Mouse (Mus musculus) heart, postnatal 10 days (tissue): ENCODE measurements around the gene Rps9. TPM values are rescaled to one million over a fixed set of nuclear protein-coding genes. Genes with fewer than 3 reads are reported as not detected.

Experiments used
- DNase-seq, 2 experiments: peaks; one replicate each; pipeline ENCODE4 v3.0.0; 2021
- intact Hi-C: fragments of 180-260 bp; cut with DNase I; formaldehyde crosslinking; loops from one replicate; pipeline ENCODE4 v1.15.1; 2025
- total RNA-seq, 2 experiments: library from RNA; stranded (reverse); gene quantifications; 2 replicates each; pipeline ENCODE4 v1.2.3; 2021

Rps9 gene
- total RNA-seq, result 100 to 1,000 TPM; 812 to 873 TPM

- peak; percentile 98 for DNase-seq
- intact Hi-C loops, result loop anchor here (5.0 kb wide), 1 partner anchor 37 kb away; the partner anchor contains the start of gene Leng1
These were observed at the start of gene Rps9 for GRCm38 (mm10) chr7:3703879-3704441. Rps9 (plus strand) TSS chr7:3703993.

- intact Hi-C loops, result no loop called here
These were observed 46.8 kb upstream of the Rps9 start for GRCm38 (mm10) chr7:3656966-3657365.

DNA sequence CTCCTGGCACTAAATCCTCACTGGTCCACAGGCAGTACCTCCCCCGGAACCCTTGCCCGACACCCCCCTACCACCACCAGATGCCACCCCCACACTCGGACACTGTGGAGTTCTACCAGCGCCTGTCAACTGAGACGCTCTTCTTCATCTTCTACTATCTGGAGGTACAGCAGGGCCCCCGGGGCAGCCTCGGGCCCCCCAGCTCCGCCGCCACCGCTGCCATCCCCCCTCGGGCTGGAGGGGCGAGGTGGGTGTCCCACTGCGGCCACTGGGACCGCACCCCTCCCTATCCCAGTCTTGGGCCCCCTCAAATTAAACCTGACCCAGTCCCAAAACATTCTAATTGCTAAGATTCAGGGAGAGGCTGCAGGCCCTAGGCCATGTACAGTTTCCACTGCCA is 45.2 kb upstream of the Rps9 start:
- intact Hi-C loops, result no loop called here
- DNase-seq, result no peak

More at GRCm38 (mm10) chr7:3656966-3657365, 46.8 kb upstream of the Rps9 start:
- no peak for DNase-seq

DNA sequence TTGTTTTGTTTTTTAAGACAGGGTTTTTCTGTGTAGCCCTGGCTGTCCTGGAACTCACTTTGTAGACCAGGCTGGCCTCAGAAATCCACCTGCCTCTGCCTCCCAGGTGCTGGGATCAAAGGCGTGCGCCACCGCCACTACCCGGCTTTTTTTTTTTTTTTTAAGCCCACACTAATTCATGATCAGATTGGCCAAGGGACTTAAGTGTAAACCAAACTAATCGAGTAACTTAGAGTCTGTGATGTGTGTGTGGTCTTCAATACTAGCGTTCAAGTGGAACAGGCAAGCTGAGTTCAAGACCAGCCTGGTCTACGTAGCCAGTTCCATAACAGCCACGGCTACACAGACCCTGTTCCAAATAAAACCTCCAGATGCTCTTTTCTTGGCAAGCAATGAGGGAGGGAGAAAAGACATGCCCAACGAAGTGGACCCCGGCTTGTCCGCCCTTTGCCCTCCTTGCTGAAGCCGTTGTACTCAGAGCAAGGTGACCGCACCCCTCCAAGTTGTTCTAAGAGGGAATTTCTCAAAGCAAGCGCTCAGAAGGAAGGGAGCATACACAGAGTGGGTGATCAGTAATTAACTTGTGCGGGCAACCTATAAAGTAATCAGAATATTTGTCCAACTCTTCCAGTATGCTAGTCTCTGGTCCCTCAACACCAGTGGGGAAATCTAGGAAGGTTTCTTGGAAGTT is 39.1 kb upstream of the Rps9 start:
- intact Hi-C loops, result loop anchor here (5.0 to 10.0 kb wide), 2 partner anchors 38 to 810 kb away; partner anchors contain the start of gene Rps9
- no peak for DNase-seq

DNA sequence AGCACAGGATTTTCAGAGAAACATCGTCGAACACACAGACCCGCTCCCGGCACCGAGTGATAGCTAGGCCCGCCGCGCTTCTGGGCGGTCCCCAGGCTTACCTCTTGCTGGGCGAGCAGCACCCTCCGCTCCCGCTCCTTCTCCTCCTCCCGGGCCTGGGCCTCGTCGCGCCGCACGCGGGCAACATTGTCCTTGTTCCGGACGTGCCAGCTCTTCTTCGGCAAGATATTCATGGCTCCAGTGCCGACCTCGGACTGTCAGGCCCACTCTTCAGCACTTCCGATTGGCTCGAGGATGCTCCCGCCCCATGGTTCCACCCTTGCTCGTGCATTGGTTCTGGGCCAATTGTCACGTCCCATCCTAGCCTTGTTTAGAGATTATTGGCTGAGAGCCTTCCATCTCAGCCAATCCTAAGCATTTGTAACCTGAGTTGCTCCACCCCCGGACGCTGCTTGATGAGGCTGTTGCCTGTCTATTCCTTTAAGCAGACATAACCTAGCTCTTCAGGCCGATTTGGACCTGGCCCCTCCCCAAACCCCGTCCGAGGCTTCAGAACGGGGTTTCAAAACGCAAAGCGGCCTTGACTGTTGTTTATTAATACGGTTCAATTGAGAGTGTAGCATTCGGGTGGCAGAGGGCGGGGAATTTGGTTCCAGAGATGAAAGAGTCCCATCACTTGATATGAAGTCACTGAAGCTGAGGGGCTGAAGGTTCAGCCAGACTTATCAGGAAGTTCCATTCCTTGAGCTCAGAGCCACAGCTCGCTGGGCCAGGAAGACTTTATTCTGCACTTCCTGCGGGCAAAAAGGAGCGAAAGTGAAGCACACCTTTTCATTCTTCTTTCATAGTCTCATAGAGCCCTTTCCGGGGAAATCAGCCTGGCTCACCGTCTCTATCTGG is 38.3 kb upstream of the Rps9 start, which contains the start of gene Leng1:
Leng1 (minus strand) TSS at position 626 of the 900 bp plus-strand sequence.
- intact Hi-C loops, result loop anchor here (5.0 to 10.0 kb wide), 2 partner anchors 37 to 809 kb away; partner anchors contain the start of gene Rps9

DNA sequence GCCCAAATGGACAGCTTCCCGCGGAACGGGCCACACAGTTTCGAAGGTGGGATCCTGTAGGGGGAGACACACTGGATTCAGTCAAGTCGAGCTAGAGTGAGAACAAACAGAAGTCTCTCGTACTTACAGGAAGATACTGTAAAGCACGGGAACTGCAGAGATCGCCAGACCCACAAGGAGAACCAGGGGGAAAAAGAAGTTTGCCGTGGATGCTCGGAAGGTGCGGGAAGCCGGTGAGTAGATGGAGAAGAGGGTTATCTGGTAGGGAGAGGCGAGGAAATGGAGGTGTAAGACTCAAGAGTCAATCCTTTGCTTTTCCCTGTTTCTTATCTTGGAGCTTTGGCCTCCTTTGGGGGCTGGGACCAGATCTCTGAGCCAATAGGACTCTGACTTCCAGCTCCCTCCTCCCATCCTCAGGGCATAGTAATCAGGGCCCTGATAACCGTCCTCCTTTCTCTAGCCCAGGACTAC is 36.8 kb upstream of the Rps9 start:
- intact Hi-C loops, result loop anchor here (5.0 to 10.0 kb wide), 2 partner anchors 35 to 808 kb away; partner anchors contain the start of gene Rps9
- DNase-seq, result peak in 1 of 2 experiments; percentile 32

More for the DNA sequence above, 38.3 kb upstream of the Rps9 start, which contains the start of gene Leng1:
- DNase-seq, result peak; percentile 98 to 99

DNA sequence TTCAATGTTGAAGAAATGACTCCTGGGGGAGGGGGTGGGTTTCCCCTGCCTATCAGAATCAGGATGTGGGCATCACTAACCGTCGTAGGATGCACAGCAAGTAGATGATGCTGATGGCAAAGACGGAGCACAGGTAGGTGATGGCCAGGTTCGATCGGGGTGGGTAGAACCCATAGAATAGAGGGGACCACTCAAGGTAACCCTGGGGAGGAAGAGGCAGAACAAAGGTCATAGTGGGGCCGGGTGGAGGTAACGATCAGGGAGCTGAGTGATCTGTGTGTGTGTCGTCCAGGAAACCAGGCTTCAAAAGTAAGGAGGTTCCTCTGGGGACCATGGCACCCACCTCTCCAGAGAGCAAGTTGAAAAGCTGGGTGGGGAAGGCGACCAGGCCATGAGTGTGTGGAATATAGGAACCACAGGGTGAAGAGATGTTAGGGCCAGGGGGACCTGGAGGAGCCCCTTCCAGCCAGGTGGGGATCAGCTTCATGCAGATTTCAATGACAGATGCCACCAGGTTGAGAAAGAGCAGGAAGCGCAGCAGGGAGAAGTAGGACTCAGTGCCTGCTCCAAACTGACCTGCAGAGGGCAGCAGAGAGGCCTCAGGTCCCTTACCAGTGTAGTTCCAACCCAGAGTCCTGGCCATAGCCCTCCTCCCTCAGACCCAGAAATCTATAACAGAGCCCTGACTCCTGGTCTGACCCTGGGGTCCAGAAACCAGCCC is 29.1 kb upstream of the Rps9 start:
- intact Hi-C loops, result loop anchor here (2.0 to 10.0 kb wide), 2 partner anchors 18 to 230 kb away; partner anchors contain the start of genes Mboat7 and Tsen34
- peak; percentile 84 to 93 for DNase-seq

GRCm38 (mm10) chr7:3675228-3675548 is 28.6 kb upstream of the Rps9 start:
- intact Hi-C loops, result loop anchor here (2.0 to 10.0 kb wide), 2 partner anchors 18 to 230 kb away; partner anchors contain the start of genes Mboat7 and Tsen34
- DNase-seq, result no peak

GRCm38 (mm10) chr7:3676371-3676770 is 27.4 kb upstream of the Rps9 start:
- DNase-seq, result no peak
- intact Hi-C loops, result loop anchor here (10.0 kb wide), 1 partner anchor 228 kb away; no protein-coding TSS in a partner anchor

DNA sequence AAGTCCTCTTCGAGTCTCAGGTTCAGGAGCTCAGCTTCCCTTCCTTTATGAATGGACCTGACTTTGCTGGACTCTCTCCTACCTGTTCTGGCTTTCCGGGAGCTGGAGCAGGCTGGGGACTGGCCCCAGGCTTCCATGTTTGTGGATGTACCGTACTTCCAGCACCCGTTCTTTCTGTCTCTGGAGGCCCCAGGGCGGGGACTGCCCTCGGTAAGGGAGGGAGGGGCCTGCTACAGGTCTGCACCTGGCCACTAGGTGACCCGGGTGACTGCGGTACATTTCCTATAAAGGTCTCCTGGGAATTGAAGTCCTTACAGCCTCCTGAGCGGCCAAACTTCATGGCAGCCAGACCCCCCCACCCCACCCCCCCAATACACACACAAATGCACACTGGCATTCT is 26.5 kb upstream of the Rps9 start, which contains the start of gene Tmc4:
Tmc4 (minus strand) TSS at position 212 of the 400 bp plus-strand sequence.
- intact Hi-C loops, result loop anchor here (10.0 kb wide), 1 partner anchor 227 kb away; no protein-coding TSS in a partner anchor
- no peak for DNase-seq

DNA sequence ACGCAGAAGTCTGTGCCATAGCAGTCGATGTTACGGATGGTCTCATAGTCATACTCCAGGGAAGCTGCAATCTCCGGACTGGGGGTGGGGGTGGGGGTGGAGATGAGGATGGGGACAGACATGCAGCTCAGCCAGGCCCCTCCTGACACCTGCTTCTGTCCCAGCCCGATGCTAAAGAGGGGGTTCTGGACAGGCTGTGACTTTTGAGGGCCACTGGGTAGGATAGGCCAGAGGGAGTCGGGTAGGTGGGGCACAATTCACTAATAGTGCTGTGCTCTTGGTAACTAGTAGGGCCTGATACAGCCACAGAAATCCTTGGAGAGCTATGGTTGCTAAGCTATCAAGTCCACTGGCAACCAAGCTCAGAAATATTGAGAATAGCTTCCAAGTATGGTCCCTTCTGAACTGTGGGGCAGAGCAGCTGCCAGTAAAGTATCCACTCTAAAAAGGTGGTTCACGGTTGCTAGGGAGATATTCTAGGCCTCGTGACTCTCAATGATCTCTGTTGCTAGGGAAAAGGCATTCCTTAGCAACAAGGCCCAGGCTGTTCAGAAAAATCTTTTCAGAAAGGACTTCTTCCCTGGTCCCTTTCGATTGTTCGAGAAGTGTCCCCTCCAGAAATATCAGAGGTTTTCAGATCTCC is 19.8 kb upstream of the Rps9 start:
- intact Hi-C loops, result no loop called here

DNA sequence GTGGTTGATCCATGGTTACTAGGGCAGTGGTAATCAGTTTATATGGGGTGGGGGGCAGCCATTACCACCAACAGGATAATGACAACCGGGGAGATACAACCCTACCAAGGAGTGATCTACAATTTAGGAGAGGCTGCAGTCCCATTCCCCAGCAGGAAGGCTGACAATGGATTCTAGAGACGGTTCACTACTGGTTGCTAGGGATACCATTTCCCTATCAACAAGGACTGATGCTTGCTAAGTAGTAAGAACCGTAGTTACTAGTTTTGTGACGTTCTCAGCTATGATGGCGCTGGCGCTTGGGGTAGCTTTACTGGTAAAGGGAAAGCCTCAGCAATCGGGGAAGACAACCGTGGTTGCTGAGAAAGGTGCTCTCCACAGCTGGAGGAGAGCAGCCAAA is 19.1 kb upstream of the Rps9 start:
- intact Hi-C loops, result no loop called here

More for the DNA sequence above, 19.8 kb upstream of the Rps9 start:
- no peak for DNase-seq

GRCm38 (mm10) chr7:3685400-3686187 is 18.2 kb upstream of the Rps9 start:
- DNase-seq, result no peak
- intact Hi-C loops, result no loop called here

More for the DNA sequence above, 19.1 kb upstream of the Rps9 start:
- no peak for DNase-seq

DNA sequence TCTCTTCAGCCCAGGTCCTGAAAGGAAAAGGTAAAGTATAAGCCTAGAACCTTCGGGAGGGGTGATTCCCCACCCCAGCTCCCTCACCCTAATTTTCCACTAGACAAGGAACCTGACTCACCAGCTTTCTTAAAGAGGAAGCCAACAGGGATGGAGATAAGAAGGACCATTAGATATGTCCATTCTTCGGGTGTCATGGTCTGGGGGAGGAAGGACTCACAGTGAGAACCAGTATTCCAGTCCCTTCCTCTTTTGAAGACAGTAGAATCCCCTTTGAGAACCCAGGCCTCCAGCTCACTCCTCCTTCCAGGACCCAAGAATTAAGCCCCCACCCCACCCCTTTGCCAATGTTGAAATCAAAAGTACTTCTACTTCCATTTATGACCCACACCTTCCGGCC is 11.9 kb upstream of the Rps9 start:
- intact Hi-C loops, result loop anchor here (2.0 to 10.0 kb wide), 4 partner anchors 17 to 445 kb away; partner anchors contain the start of genes Cnot3 and Leng8
- DNase-seq, result no peak

- intact Hi-C loops, result loop anchor here (2.0 to 10.0 kb wide), 4 partner anchors 18 to 445 kb away; partner anchors contain the start of genes Cnot3 and Leng8
- no peak for DNase-seq
These were observed 11.3 kb upstream of the Rps9 start, which contains the start of gene Tsen34 for GRCm38 (mm10) chr7:3692382-3692986. Tsen34 (plus strand) TSS chr7:3692863.

DNA sequence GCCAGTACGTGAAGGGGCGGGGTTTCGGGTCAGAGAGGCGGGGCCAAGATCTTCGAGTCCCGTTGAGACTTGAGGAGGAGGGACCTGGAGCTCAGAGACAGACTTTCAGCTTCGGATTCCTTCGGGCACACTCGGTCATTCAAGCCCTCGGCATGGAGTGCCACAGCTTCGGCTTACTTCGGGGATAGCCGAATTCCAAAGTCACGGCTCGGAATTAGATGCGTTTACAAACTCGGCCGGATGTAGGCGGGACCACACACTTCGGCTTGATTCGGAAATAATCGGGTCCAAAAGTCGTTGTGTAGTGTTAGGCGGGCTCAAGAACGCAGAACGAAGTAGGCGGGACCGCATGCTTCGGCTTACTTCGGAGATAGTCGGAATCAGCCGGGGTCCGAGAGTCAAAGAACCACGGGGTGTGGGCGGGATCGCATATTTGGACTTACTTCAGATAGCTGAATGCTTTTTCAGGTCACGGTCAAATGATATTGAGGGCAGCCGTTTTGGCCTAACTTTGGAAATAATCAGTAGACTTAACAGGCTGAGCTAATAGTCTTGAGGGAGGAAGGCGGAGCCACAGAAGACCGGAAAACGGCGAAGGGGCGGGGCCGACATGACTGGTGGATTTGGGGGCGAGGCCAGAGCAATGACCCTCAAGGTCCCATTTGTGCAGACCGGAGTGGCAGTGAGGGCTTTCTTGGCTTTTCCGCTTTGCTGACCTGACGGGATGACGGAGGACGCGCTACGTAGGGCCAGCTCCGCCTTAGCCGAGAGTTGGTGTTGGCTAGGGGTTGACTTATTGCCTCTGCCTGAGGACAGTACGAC is 10.6 kb upstream of the Rps9 start, which contains the start of gene Mboat7:
Mboat7 (minus strand) TSS at position 537 of the 822 bp plus-strand sequence.
- intact Hi-C loops, result loop anchor here (2.0 to 10.0 kb wide), 4 partner anchors 18 to 444 kb away; partner anchors contain the start of genes Cnot3 and Leng8
- peak; percentile 98 for DNase-seq

- no peak for DNase-seq
- intact Hi-C loops, result loop anchor here (2.0 to 10.0 kb wide), 4 partner anchors 19 to 444 kb away; partner anchors contain the start of genes Cnot3 and Leng8
These were observed 10.1 kb upstream of the Rps9 start for GRCm38 (mm10) chr7:3693809-3694075.
